Mouse (Mus musculus): ENCODE data around the gene Ednra. TPM values are rescaled to one million over a fixed set of nuclear protein-coding genes. Genes with fewer than 3 reads are reported as not detected.

Gene Ednra
- polyA plus RNA-seq, 1 experiment from 2014 or later: 28.6 TPM

- WGBS: 87% methylated on average over 5 of the region's 5 CpGs
- ATAC-seq (ENCODE audit: low FRiP score, low TSS enrichment): no peak
- Histone ChIP-seq H3K9me3 (ENCODE audit: low read length) (no peaks in the 10 kb centered on the region), H3K9ac (replicated peaks; ENCODE audit: low read length) (no peak overlapping the region), H3K4me1 (ENCODE audit: insufficient read depth, low read length) (peaks cover 12% of the 10 kb centered on the region; the same call in 1 of the 2 replicates), H3K27ac (ENCODE audit: low read length) (no peak overlapping the region), H3K4me2 (replicated peaks; ENCODE audit: low read depth, low read length) (no peak overlapping the region), H3K36me3 (ENCODE audit: insufficient read depth, low read length) (no peaks in the 10 kb centered on the region), H3K4me3 (ENCODE audit: low read length) (no peak overlapping the region), H3K27me3 (ENCODE audit: insufficient read depth, low read length) (no peaks in the 10 kb centered on the region)
These were observed 29.5 kb upstream of the Ednra start for GRCm38 (mm10) chr8:77753796-77754195.

DNA sequence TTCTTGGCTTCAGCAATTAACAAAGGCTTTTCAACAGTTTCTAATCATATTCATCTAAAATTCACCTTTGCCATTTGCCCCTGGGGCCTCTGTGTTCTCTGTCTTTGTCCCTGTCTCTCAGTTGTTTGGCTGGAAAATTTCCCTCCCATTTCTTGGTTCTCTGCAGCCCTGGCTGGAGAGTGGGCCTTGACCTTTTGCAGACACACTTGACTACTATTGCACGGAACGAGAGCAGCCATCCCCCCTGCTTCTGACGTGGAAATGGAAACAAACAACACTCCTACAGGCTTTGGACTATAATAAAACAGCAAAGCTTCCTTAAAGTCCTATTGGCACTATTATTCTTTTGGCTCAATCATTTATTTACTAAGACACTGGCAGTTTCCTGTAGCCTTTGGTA lies 27.8 kb upstream of the Ednra start:
- Histone ChIP-seq H3K4me2 (replicated peaks; ENCODE audit: low read depth, low read length) (no peak overlapping the region), H3K27me3 (ENCODE audit: insufficient read depth, low read length) (no peaks in the 10 kb centered on the region), H3K4me1 (ENCODE audit: insufficient read depth, low read length) (0 out of 2 replicates have a peak, but pooled peaks cover 7% of the 10 kb centered on the region), H3K27ac (ENCODE audit: low read length) (no peak overlapping the region), H3K9ac (replicated peaks; ENCODE audit: low read length) (no peak overlapping the region), H3K4me3 (ENCODE audit: low read length) (no peak overlapping the region), H3K9me3 (ENCODE audit: low read length) (no peaks in the 10 kb centered on the region), H3K36me3 (ENCODE audit: insufficient read depth, low read length) (no peaks in the 10 kb centered on the region)
- WGBS: 16% methylated on average over 3 of the region's 3 CpGs
- no peak for ATAC-seq (ENCODE audit: low FRiP score, low TSS enrichment)

GRCm38 (mm10) chr8:77750407-77750806 lies 26.1 kb upstream of the Ednra start:
- H3K9me3 ChIP-seq (ENCODE audit: low read length): no peaks in the 10 kb centered on the region

GRCm38 (mm10) chr8:77744476-77744875 lies 20.2 kb upstream of the Ednra start:
- H3K4me3 ChIP-seq (ENCODE audit: low read length): no peak overlapping the region
- no peak overlapping the region for H3K27ac ChIP-seq (ENCODE audit: low read length)
- no peaks in the 10 kb centered on the region for H3K4me1 ChIP-seq (ENCODE audit: insufficient read depth, low read length)
- no peaks in the 10 kb centered on the region for H3K36me3 ChIP-seq (ENCODE audit: insufficient read depth, low read length)
- no peaks in the 10 kb centered on the region for H3K9me3 ChIP-seq (ENCODE audit: low read length)
- no peak overlapping the region for H3K9ac ChIP-seq (replicated peaks; ENCODE audit: low read length)
- H3K4me2 ChIP-seq (replicated peaks; ENCODE audit: low read depth, low read length): no peak overlapping the region
- WGBS: 89% methylated on average over 3 of the region's 3 CpGs
- no peaks in the 10 kb centered on the region for H3K27me3 ChIP-seq (ENCODE audit: insufficient read depth, low read length)
- no peak for ATAC-seq (ENCODE audit: low FRiP score, low TSS enrichment)

More at GRCm38 (mm10) chr8:77750407-77750806, 26.1 kb upstream of the Ednra start:
- ATAC-seq (ENCODE audit: low FRiP score, low TSS enrichment): no peak
- WGBS: 42% methylated on average over 4 of the region's 4 CpGs
- no peaks in the 10 kb centered on the region for H3K36me3 ChIP-seq (ENCODE audit: insufficient read depth, low read length)
- no peak overlapping the region for H3K4me3 ChIP-seq (ENCODE audit: low read length)
- H3K9ac ChIP-seq (replicated peaks; ENCODE audit: low read length): no peak overlapping the region
- H3K27me3 ChIP-seq (ENCODE audit: insufficient read depth, low read length): no peaks in the 10 kb centered on the region
- no peak overlapping the region for H3K4me2 ChIP-seq (replicated peaks; ENCODE audit: low read depth, low read length)
- H3K27ac ChIP-seq (ENCODE audit: low read length): no peak overlapping the region
- 0 out of 2 replicates have a peak, but pooled peaks cover 3% of the 10 kb centered on the region for H3K4me1 ChIP-seq (ENCODE audit: insufficient read depth, low read length)

DNA sequence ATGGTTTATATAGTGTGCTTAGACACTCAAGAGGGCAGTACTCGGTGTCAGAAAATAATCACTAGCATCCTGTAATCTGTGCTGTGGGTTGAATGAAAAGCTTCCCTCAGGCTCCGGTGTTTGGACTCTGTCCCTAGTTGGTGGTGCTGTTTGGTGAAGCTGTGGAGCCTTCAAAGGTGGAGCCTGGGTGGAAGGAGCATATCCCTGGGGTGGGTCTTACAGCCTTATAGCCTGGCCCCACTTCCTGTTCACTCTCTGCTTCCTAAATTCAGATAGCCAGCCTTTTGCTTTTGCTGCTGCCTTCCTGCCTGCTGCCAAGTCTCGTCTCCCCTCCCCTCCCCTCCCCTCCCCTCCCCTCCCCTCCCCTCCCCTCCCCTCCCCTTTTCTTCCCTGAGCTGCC lies 18.1 kb upstream of the Ednra start:
- Histone ChIP-seq H3K27me3 (ENCODE audit: insufficient read depth, low read length) (no peaks in the 10 kb centered on the region), H3K9me3 (ENCODE audit: low read length) (no peaks in the 10 kb centered on the region), H3K27ac (ENCODE audit: low read length) (no peak overlapping the region), H3K4me3 (ENCODE audit: low read length) (no peak overlapping the region), H3K4me2 (replicated peaks; ENCODE audit: low read depth, low read length) (no peak overlapping the region), H3K4me1 (ENCODE audit: insufficient read depth, low read length) (no peaks in the 10 kb centered on the region), H3K36me3 (ENCODE audit: insufficient read depth, low read length) (no peaks in the 10 kb centered on the region), H3K9ac (replicated peaks; ENCODE audit: low read length) (no peak overlapping the region)
- 52% methylated on average over 3 of the region's 3 CpGs for WGBS
- no peak for ATAC-seq (ENCODE audit: low FRiP score, low TSS enrichment)

DNA sequence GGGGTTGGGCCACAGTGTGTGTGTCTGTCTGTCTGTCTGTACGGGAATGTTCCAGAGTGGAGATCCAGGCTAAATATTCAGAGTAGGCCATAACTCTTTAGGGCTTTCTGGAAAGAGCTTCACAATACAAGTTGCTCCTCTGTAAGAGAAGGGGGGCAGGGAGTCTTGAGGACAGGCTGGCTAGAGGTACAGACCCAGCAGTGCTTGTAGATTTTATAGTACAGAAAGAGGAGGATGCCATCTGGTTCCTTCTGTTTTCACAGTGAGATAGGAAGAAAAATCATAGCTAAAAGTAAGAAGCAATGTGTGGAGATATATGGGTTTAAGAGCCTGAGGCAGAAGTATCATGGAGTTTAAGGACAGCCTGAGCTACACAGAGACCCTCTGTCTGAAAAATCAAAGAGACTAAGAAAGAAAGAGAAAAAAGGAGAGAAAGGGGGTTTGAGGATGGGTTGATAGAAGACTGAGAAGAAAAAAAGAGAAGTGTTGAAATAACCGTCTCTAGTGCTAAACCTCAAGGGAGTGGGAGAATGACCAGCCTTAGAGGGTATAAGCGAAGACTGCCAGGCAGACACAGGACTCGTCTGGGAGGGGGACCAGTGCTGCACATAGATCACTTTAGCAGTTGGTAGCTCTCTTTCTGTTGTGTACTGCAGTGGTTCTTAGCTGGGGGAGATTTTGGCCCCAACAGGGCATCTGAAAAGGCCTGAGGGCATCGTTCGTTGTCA lies 16.9 kb upstream of the Ednra start:
- Histone ChIP-seq H3K9me3 (ENCODE audit: low read length) (no peaks in the 10 kb centered on the region), H3K4me1 (ENCODE audit: insufficient read depth, low read length) (no peaks in the 10 kb centered on the region), H3K9ac (replicated peaks; ENCODE audit: low read length) (no peak overlapping the region), H3K4me2 (replicated peaks; ENCODE audit: low read depth, low read length) (no peak overlapping the region), H3K27me3 (ENCODE audit: insufficient read depth, low read length) (no peaks in the 10 kb centered on the region), H3K27ac (ENCODE audit: low read length) (no peak overlapping the region), H3K4me3 (ENCODE audit: low read length) (no peak overlapping the region), H3K36me3 (ENCODE audit: insufficient read depth, low read length) (no peaks in the 10 kb centered on the region)
- ATAC-seq (ENCODE audit: low FRiP score, low TSS enrichment): no peak
- 85% methylated on average over 6 of the region's 6 CpGs for WGBS

GRCm38 (mm10) chr8:77738419-77738818 lies 14.2 kb upstream of the Ednra start:
- H3K36me3 ChIP-seq (ENCODE audit: insufficient read depth, low read length): no peaks in the 10 kb centered on the region
- no peak overlapping the region for H3K9ac ChIP-seq (replicated peaks; ENCODE audit: low read length)
- 89% methylated on average over 6 of the region's 6 CpGs for WGBS
- no peak overlapping the region for H3K4me2 ChIP-seq (replicated peaks; ENCODE audit: low read depth, low read length)
- no peaks in the 10 kb centered on the region for H3K4me1 ChIP-seq (ENCODE audit: insufficient read depth, low read length)
- H3K27me3 ChIP-seq (ENCODE audit: insufficient read depth, low read length): no peaks in the 10 kb centered on the region
- no peak overlapping the region for H3K4me3 ChIP-seq (ENCODE audit: low read length)
- ATAC-seq (ENCODE audit: low FRiP score, low TSS enrichment): no peak
- no peak overlapping the region for H3K27ac ChIP-seq (ENCODE audit: low read length)
- peaks cover under 1% of the 10 kb centered on the region; the same call in 1 of the 2 replicates for H3K9me3 ChIP-seq (ENCODE audit: low read length)

DNA sequence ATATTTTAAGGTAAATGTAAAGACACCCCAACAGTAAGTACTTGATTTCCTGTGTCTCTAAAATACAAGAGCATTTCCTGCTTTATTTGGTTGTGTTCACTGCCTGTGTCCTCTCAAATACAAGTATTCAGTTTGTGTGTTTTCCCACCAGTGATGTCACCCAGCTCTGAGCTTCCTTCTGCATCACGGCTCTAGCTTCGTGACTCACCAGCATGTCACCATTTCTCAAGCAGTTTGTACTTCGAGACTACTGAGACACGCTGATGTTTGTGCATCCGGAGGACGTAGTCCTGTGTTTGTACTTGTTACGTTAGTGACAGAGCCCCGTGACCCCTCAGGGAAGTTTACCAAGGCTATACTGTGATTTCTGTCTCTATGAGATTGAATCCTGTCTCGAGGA lies 13.1 kb upstream of the Ednra start:
- 61% methylated on average over 9 of the region's 9 CpGs for WGBS
- Histone ChIP-seq H3K9ac (replicated peaks; ENCODE audit: low read length) (no peak overlapping the region), H3K27me3 (ENCODE audit: insufficient read depth, low read length) (no peaks in the 10 kb centered on the region), H3K4me2 (replicated peaks; ENCODE audit: low read depth, low read length) (no peak overlapping the region), H3K4me1 (ENCODE audit: insufficient read depth, low read length) (no peaks in the 10 kb centered on the region), H3K9me3 (ENCODE audit: low read length) (peaks cover 11% of the 10 kb centered on the region; the same call in 1 of the 2 replicates), H3K36me3 (ENCODE audit: insufficient read depth, low read length) (no peaks in the 10 kb centered on the region), H3K27ac (ENCODE audit: low read length) (no peak overlapping the region), H3K4me3 (ENCODE audit: low read length) (no peak overlapping the region)
- ATAC-seq (ENCODE audit: low FRiP score, low TSS enrichment): no peak

DNA sequence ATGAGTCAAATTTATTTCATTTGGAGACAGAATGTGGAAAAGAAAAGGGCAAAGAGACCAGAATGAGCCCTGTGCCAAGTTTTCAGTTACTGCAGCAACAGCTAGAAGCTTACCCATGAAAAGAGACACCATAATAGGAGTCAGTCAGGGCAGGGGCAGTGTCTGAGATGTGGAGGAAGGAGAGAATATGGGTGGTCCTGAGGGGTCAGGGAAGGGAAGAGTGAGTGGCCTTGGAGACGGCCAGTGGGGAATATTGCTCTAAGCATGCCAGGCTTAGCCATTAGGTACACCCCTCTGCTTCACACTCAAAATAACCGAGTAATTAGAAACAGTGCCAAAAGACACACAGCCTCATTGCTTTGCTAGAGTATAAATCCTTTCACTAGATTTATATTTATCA lies 9.5 kb upstream of the Ednra start:
- H3K4me2 ChIP-seq (replicated peaks; ENCODE audit: low read depth, low read length): no peak overlapping the region
- no peaks in the 10 kb centered on the region for H3K4me1 ChIP-seq (ENCODE audit: insufficient read depth, low read length)
- peaks cover 12% of the 10 kb centered on the region; the same call in 1 of the 2 replicates for H3K9me3 ChIP-seq (ENCODE audit: low read length)
- ATAC-seq (ENCODE audit: low FRiP score, low TSS enrichment): peak; percentile 69
- no peak overlapping the region for H3K4me3 ChIP-seq (ENCODE audit: low read length)
- 29% methylated on average over 2 of the region's 2 CpGs for WGBS
- no peaks in the 10 kb centered on the region for H3K27me3 ChIP-seq (ENCODE audit: insufficient read depth, low read length)
- H3K36me3 ChIP-seq (ENCODE audit: insufficient read depth, low read length): no peaks in the 10 kb centered on the region
- no peak overlapping the region for H3K9ac ChIP-seq (replicated peaks; ENCODE audit: low read length)
- H3K27ac ChIP-seq (ENCODE audit: low read length): peak overlapping the region; percentile 28; the same call in 1 of the 2 replicates

DNA sequence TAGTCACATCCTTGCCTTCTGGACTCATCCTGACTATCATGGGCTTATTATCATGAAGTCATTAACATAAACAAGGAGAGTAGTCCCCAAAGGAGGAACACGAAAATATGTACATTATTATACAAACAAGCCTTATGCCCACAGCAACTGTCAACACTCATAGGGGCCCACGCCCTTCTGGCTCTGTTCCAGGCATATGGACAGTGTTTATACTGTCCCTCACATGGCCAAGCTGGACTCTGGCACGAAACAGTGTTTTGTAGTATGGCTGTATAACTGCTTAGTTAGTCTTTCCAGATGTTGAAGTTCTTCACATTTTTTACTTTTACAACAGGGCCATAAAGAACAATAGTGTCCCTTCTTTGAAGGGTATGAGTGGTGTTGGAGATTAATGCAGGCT lies 8.7 kb upstream of the Ednra start:
- H3K27ac ChIP-seq (ENCODE audit: low read length): no peak overlapping the region
- H3K27me3 ChIP-seq (ENCODE audit: insufficient read depth, low read length): no peaks in the 10 kb centered on the region
- no peak overlapping the region for H3K4me2 ChIP-seq (replicated peaks; ENCODE audit: low read depth, low read length)
- WGBS: 65% methylated on average over 3 of the region's 3 CpGs
- no peak overlapping the region for H3K9ac ChIP-seq (replicated peaks; ENCODE audit: low read length)
- no peak for ATAC-seq (ENCODE audit: low FRiP score, low TSS enrichment)
- peaks cover 12% of the 10 kb centered on the region; the same call in 1 of the 2 replicates for H3K9me3 ChIP-seq (ENCODE audit: low read length)
- H3K4me1 ChIP-seq (ENCODE audit: insufficient read depth, low read length): no peaks in the 10 kb centered on the region
- no peaks in the 10 kb centered on the region for H3K36me3 ChIP-seq (ENCODE audit: insufficient read depth, low read length)
- no peak overlapping the region for H3K4me3 ChIP-seq (ENCODE audit: low read length)
